Mouse (Mus musculus) hindbrain, embryonic 13.5 days (tissue): ENCODE measurements around the gene BC024978. TPM values are rescaled to one million over a fixed set of nuclear protein-coding genes. Genes with fewer than 3 reads are reported as not detected.

Experiments
- ATAC-seq: fragments of 200-750 bp; cut with Nextera tagmentation; 2 replicates; pipeline ENCODE4 v1.8.0; 2017; ENCODE audit warnings: moderate TSS enrichment; ENCODE audit not compliant: low FRiP score
- H3K27ac ChIP-seq: fragments of 300-500 bp; sonication (generic); 2 replicates; pipeline ENCODE4 v1.5.1; 2015; ENCODE audit warnings: inconsistent platforms, mild to moderate bottlenecking, moderate library complexity
- H3K27me3 ChIP-seq: fragments of 300-500 bp; sonication (generic); 2 replicates; pipeline ENCODE4 v1.6.1; 2015; ENCODE audit warnings: mild to moderate bottlenecking, inconsistent platforms
- H3K36me3 ChIP-seq: fragments of 300-500 bp; sonication (generic); 2 replicates; pipeline ENCODE4 v1.6.1; 2015; ENCODE audit warnings: mild to moderate bottlenecking, inconsistent platforms
- H3K4me1 ChIP-seq: fragments of 300-500 bp; sonication (generic); replicated peaks from 2 replicates; pipeline ENCODE4 v1.6.1; 2015; ENCODE audit warnings: inconsistent platforms
- H3K4me2 ChIP-seq: fragments of 300-500 bp; sonication (generic); 2 replicates; pipeline ENCODE4 v1.6.1; 2015; ENCODE audit warnings: inconsistent platforms, mild to moderate bottlenecking, moderate library complexity
- H3K4me3 ChIP-seq: fragments of 300-500 bp; sonication (generic); 2 replicates; pipeline ENCODE4 v1.5.1; 2015; ENCODE audit warnings: mild to moderate bottlenecking, inconsistent platforms
- H3K9ac ChIP-seq: fragments of 300-500 bp; sonication (generic); 2 replicates; pipeline ENCODE4 v1.6.1; 2015; ENCODE audit warnings: mild to moderate bottlenecking, inconsistent platforms
- H3K9me3 ChIP-seq: fragments of 300-500 bp; sonication (generic); 2 replicates; pipeline ENCODE4 v1.6.1; 2016; ENCODE audit warnings: inconsistent platforms
- WGBS: fragments of 180-500 bp; shearing (Covaris S2); methylation state at CpG from one replicate; pipeline ENCODE4 v1.1.7; 2015; 5-methylcytosine and 5-hydroxymethylcytosine counted together
- polyA plus RNA-seq: library from polyadenylated mRNA; unstranded; fragments of >200 nt; fragmentation: Nextera tagmentation; extraction: Ambion mirVana; gene quantifications from 2 replicates; pipeline ENCODE4 v1.2.1, GENCODE M21; 2015

Gene BC024978
- polyA plus RNA-seq, 1 experiment from 2014 or later: 4.5 TPM

- peaks cover 45% of the 10 kb centered on the region for H3K36me3 ChIP-seq
- H3K27ac ChIP-seq: peak overlapping the region; percentile 99
- peak overlapping the region; percentile 89 for H3K4me2 ChIP-seq
- H3K27me3 ChIP-seq: no peaks in the 10 kb centered on the region
- H3K9me3 ChIP-seq: no peaks in the 10 kb centered on the region
- H3K9ac ChIP-seq: peak overlapping the region; percentile 90
- H3K4me1 ChIP-seq: peaks cover 67% of the 10 kb centered on the region
- peak overlapping the region; percentile 74 for H3K4me3 ChIP-seq
- 74% methylated on average over 23 of the region's 23 CpGs for WGBS
- ATAC-seq: peak; percentile 10
These were observed 30.4 kb upstream of the BC024978 start for GRCm38 (mm10) chr7:27165007-27165655.

DNA sequence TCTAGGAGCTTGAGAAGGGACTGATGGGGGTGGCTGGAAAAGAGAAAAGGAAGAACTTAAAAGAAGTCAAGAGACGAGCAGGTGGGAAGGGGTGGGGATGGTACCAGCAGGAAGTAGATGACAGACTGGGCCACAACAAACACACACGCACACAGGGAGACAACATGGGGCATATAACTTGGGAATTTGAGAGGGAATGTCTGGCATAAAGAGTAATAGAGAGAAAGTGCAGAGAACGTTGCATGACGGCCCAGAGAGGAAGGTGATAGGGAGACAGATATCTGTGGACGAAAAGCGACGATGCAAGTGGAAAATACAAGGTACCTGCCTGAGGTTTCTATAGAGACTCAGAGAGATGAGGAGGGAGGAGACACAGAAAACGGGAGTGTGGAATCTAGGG lies 29.9 kb upstream of the BC024978 start:
- Histone ChIP-seq H3K4me2 (peak overlapping the region; percentile 89), H3K9me3 (no peaks in the 10 kb centered on the region), H3K4me3 (peak overlapping the region; percentile 74), H3K36me3 (peaks cover 48% of the 10 kb centered on the region), H3K9ac (peak overlapping the region; percentile 90), H3K27ac (peak overlapping the region; percentile 99), H3K4me1 (peaks cover 62% of the 10 kb centered on the region), H3K27me3 (no peaks in the 10 kb centered on the region)
- ATAC-seq: no peak
- WGBS: 3% methylated on average over 8 of the region's 8 CpGs

- Histone ChIP-seq H3K36me3 (peaks cover 50% of the 10 kb centered on the region), H3K9me3 (no peaks in the 10 kb centered on the region), H3K4me2 (peak overlapping the region; percentile 89), H3K9ac (peak overlapping the region; percentile 90), H3K27me3 (no peaks in the 10 kb centered on the region), H3K27ac (peak overlapping the region; percentile 99), H3K4me3 (peak overlapping the region; percentile 74), H3K4me1 (peaks cover 56% of the 10 kb centered on the region)
- ATAC-seq: peak; percentile 55
- WGBS: 0% methylated on average over 30 of the region's 43 CpGs
These were observed 29.4 kb upstream of the BC024978 start for GRCm38 (mm10) chr7:27166229-27166613.

- Histone ChIP-seq H3K4me1 (peaks cover 50% of the 10 kb centered on the region), H3K9ac (peak within 1 kb of the TSS; percentile 90), H3K36me3 (peaks cover 50% of the 10 kb centered on the region), H3K4me3 (peak within 1 kb of the TSS; percentile 74), H3K27ac (peak within 1 kb of the TSS; percentile 99), H3K4me2 (peak within 1 kb of the TSS; percentile 89), H3K27me3 (no peaks in the 10 kb centered on the region), H3K9me3 (no peaks in the 10 kb centered on the region)
- peak; percentile 79 for ATAC-seq
- WGBS: 1% methylated on average over 61 of the region's 61 CpGs
These were observed 28.7 kb upstream of the BC024978 start, which contains the start of gene Egln2 for GRCm38 (mm10) chr7:27166614-27167474. Egln2 (minus strand) TSS chr7:27166802.

- Histone ChIP-seq H3K27me3 (no peaks in the 10 kb centered on the region), H3K36me3 (peaks cover 52% of the 10 kb centered on the region), H3K9me3 (no peaks in the 10 kb centered on the region), H3K27ac (peak overlapping the region; percentile 99), H3K4me2 (peak overlapping the region; percentile 89), H3K4me3 (peak overlapping the region; percentile 74), H3K4me1 (peaks cover 43% of the 10 kb centered on the region), H3K9ac (peak overlapping the region; percentile 90)
- WGBS: 76% methylated on average over 11 of the region's 11 CpGs
- no peak for ATAC-seq
These were observed 28.0 kb upstream of the BC024978 start for GRCm38 (mm10) chr7:27167475-27168094.

DNA sequence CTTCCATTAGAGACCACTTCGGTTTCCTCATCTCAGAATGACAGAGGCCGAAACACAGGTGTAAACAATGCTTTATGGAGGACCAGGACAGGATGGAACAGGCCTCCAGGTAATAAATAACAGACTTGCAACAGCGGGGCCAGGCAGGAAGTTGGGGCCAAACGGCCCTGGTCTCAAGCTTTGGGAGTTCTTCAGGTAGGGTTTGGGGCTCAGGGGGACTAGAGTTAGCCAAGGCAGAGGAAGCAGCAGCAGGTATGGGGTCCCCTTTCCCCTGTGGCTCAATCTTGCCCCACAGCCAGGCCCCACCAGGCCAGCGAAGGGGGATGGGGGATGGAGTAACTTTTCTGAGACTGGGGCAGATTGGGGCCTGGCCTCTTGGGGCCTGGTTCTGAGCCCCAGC lies 27.2 kb upstream of the BC024978 start:
- Histone ChIP-seq H3K36me3 (peaks cover 54% of the 10 kb centered on the region), H3K4me2 (no peak overlapping the region), H3K27ac (no peak overlapping the region; the same call in 1 of the 2 replicates), H3K4me1 (peaks cover 35% of the 10 kb centered on the region), H3K9ac (no peak overlapping the region), H3K9me3 (no peaks in the 10 kb centered on the region), H3K4me3 (no peak overlapping the region), H3K27me3 (no peaks in the 10 kb centered on the region)
- no peak for ATAC-seq
- 95% methylated on average over 5 of the region's 5 CpGs for WGBS

- no peaks in the 10 kb centered on the region for H3K9me3 ChIP-seq
- no peaks in the 10 kb centered on the region for H3K27me3 ChIP-seq
- WGBS: 92% methylated on average over 3 of the region's 3 CpGs
- ATAC-seq: no peak
- H3K4me1 ChIP-seq: peaks cover 11% of the 10 kb centered on the region
- peaks cover 61% of the 10 kb centered on the region for H3K36me3 ChIP-seq
- no peak overlapping the region for H3K4me2 ChIP-seq
- no peak overlapping the region for H3K27ac ChIP-seq
- H3K4me3 ChIP-seq: no peak overlapping the region
- peak overlapping the region; percentile 8; the same call in 1 of the 2 replicates for H3K9ac ChIP-seq
These were observed 24.6 kb upstream of the BC024978 start for GRCm38 (mm10) chr7:27170981-27171380.

DNA sequence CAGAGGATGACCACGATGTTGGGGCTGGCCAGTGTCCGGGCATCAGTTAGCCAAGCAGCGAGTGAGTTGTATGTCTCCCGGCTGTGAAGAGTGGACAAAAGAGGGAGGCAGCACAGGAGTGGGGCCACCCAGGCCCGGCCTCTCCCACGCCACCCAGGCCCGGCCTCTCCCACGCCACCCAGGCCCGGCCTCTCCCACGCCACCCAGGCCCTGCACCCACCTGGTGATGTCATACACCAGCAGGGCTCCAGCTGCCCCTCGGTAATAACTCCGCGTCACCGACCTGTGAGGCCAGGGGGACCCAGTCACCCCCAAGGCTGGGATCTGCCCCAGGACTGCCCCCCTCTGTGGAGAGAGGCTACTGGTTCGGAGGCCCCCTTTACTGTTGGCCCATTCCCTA lies 21.1 kb upstream of the BC024978 start:
- Histone ChIP-seq H3K9me3 (no peaks in the 10 kb centered on the region), H3K36me3 (peaks cover 59% of the 10 kb centered on the region), H3K9ac (no peak overlapping the region), H3K4me1 (peaks cover 13% of the 10 kb centered on the region), H3K4me3 (no peak overlapping the region), H3K27me3 (no peaks in the 10 kb centered on the region), H3K4me2 (no peak overlapping the region), H3K27ac (no peak overlapping the region)
- no peak for ATAC-seq
- 95% methylated on average over 15 of the region's 15 CpGs for WGBS

DNA sequence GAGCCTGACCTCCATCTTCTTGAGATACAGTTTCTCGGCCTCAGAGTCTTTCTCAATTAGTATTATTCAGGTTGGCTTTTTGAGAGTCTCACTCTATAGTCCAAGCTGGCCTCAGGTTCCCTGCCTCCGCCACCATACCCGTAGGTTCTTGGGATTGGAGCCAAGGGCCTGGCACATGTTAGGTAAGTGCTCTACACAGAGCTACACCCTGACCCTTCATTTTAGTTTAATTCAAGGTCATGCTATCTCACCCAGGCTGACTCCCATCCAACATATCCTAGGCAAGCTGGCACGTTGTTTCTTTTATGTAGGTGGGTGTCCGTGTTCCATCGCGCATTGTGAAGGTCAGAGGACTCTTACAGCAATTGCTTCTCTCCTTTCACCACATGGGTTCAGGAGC lies 20.7 kb upstream of the BC024978 start:
- H3K27me3 ChIP-seq: no peaks in the 10 kb centered on the region

DNA sequence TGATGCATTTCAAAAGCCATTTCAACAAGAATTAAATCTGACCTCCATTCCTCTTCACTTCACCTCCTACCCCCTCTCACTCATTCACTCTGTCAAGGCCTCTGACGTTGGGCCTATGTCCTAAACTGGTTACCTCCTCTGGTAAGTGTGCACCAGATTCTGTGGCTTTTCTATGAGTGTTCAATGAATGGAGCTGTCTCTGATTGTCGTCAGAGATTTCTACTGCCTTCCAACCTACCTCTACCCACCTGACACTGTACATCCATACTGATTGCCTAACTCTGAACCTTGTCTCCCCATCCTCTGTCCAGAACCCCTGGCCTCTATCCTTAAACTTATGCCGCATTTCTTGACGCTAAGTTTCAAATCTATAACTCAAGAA lies 17.6 kb upstream of the BC024978 start:
- Histone ChIP-seq H3K9ac (peak overlapping the region; percentile 75), H3K4me3 (peak overlapping the region; percentile 69), H3K4me2 (peak overlapping the region; percentile 61), H3K27me3 (no peaks in the 10 kb centered on the region), H3K9me3 (no peaks in the 10 kb centered on the region), H3K36me3 (peaks cover 38% of the 10 kb centered on the region), H3K27ac (peak overlapping the region; percentile 94), H3K4me1 (peaks cover 21% of the 10 kb centered on the region)
- ATAC-seq: peak; percentile 12; the same call in 1 of the 2 replicates
- WGBS: 15% methylated on average over 4 of the region's 4 CpGs

More for the DNA sequence above, 20.7 kb upstream of the BC024978 start:
- Histone ChIP-seq H3K36me3 (peaks cover 59% of the 10 kb centered on the region), H3K4me2 (no peak overlapping the region), H3K9me3 (no peaks in the 10 kb centered on the region), H3K4me3 (no peak overlapping the region), H3K9ac (no peak overlapping the region), H3K4me1 (peaks cover 17% of the 10 kb centered on the region), H3K27ac (no peak overlapping the region)
- WGBS: 98% methylated on average over 7 of the region's 7 CpGs
- ATAC-seq: no peak

DNA sequence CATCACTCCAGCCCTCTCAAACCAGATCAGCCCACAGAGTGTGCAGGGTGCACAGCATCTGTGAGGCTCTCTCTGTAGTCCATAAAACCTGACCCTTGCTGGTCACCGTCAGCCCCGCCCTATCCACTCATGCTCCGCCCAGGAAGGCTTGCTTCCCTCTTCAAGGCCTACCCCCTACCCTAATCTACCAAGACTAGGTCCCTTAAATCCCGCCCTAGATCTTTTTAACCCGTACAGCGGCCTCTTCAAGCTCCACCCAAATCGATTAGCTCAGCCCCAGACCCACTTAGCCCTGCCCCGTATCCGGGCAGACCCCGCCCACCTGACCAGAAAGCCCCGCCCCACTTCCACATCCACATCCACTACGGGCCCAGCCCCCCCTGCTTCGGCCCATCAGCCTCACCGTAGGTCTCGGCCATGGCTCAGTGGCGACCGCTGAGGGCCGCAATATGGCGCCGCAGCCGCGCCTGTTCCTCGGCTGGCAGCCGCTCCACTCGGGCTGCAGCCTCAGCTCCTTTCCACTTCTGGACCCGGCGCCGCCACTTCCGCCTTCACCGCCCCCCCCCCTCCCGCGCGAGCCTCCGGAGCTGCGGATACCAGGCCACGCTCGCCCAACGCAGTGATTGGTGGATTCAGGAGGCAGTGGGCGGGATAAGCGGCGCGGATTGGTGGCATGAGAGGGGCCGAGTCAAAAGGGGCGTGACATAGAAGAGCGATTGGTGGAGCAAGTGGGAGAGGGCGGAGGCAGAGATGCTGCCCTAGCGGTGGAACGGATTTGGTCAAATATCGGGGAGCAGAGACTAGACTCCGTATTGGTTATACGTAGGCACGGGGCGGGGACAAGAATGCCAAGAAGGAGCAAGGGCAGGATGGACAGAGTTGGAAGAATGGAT lies 17.0 kb upstream of the BC024978 start, which contains the start of gene Rab4b:
Gene Rab4b, minus strand, starts transcription at position 573 of the 893 bp plus-strand sequence.
- under 1% methylated on average over 53 of the region's 53 CpGs for WGBS
- Histone ChIP-seq H3K9ac (peak within 1 kb of the TSS; percentile 75), H3K27ac (peak within 1 kb of the TSS; percentile 94), H3K4me2 (peak within 1 kb of the TSS; percentile 61), H3K36me3 (peaks cover 38% of the 10 kb centered on the region), H3K4me3 (peak within 1 kb of the TSS; percentile 69), H3K9me3 (no peaks in the 10 kb centered on the region), H3K27me3 (no peaks in the 10 kb centered on the region), H3K4me1 (peaks cover 21% of the 10 kb centered on the region)
- peak; percentile 98 for ATAC-seq
